Mouse (Mus musculus) CH12.LX (cell line): ENCODE results near the gene Ccdc162. TPM values are rescaled to one million over a fixed set of nuclear protein-coding genes. Genes with fewer than 3 reads are reported as not detected.

Experiments used
- DNase-seq: peaks from one replicate; pipeline ENCODE4 v3.0.0-alpha.2; 2013; ENCODE audit errors: extremely low read depth
- H3K27ac ChIP-seq: 2 replicates; pipeline ENCODE4 v1.5.1; 2012; ENCODE audit warnings: low read depth, mild to moderate bottlenecking, control low read depth, moderate library complexity; ENCODE audit not compliant: insufficient read depth
- H3K27me3 ChIP-seq: replicated peaks from 2 replicates; pipeline ENCODE3; 2012; ENCODE audit warnings: inconsistent platforms
- H3K36me3 ChIP-seq, 2 experiments: replicated peaks in 1 of 2; 2 replicates each; pipeline versions ENCODE3 to v1.6.1; 2012; ENCODE audit warnings: inconsistent platforms in 1 of 2, low read length in 1 of 2, mild to moderate bottlenecking in 1 of 2, mixed read lengths in 1 of 2, moderate library complexity in 1 of 2; ENCODE audit not compliant: control insufficient read depth in 1 of 2, insufficient read depth in 1 of 2
- H3K4me1 ChIP-seq, 2 experiments: 2 replicates each; pipeline ENCODE4 v1.6.1; 2012; ENCODE audit warnings: inconsistent platforms in 1 of 2, moderate library complexity in 1 of 2; ENCODE audit not compliant: insufficient read depth in 2 of 2, control insufficient read depth in 1 of 2
- H3K4me2 ChIP-seq: 2 replicates; pipeline ENCODE4 v1.6.1; 2012; ENCODE audit warnings: low read depth, mild to moderate bottlenecking, control low read depth; ENCODE audit not compliant: poor library complexity, insufficient read depth, severe bottlenecking
- H3K4me3 ChIP-seq, 3 experiments: fragments of 150-350 bp in 1 of 3; sonication (generic) in 1 of 3; replicated peaks in 1 of 3; 2 replicates each; pipeline versions ENCODE3 to v1.5.1; 2011 to 2012; ENCODE audit warnings: low read depth in 2 of 3, low read length in 2 of 3, mild to moderate bottlenecking in 2 of 3, moderate library complexity in 2 of 3, control low read depth in 1 of 3, improper control_type of control experiment in 1 of 3, inconsistent platforms in 1 of 3, mixed read lengths in 1 of 3; ENCODE audit not compliant: poor library complexity in 1 of 3
- H3K79me2 ChIP-seq: replicated peaks from 2 replicates; pipeline ENCODE4 v1.6.1; 2012; ENCODE audit warnings: mild to moderate bottlenecking, moderate library complexity; ENCODE audit not compliant: control insufficient read depth, poor library complexity, insufficient read depth, severe bottlenecking; ENCODE audit errors: extremely low read depth
- H3K9ac ChIP-seq: 2 replicates; pipeline ENCODE4 v1.6.1; 2012; ENCODE audit warnings: low read depth, mild to moderate bottlenecking, control low read depth, moderate library complexity; ENCODE audit not compliant: insufficient read depth
- H3K9me3 ChIP-seq: replicated peaks from 2 replicates; pipeline ENCODE3; 2012; ENCODE audit warnings: low read length, inconsistent platforms, mixed read lengths
- CHD2 ChIP-seq: IDR thresholded peaks from 2 replicates; pipeline ENCODE4 v1.6.1; 2011; ENCODE audit warnings: low read length, improper control_type of control experiment
- CTCF ChIP-seq, 2 experiments: IDR thresholded peaks in 1 of 2; conservative IDR thresholded peaks in 1 of 2; 2 replicates each; pipeline ENCODE4 v1.5.1; 2011 to 2012; ENCODE audit warnings: low read depth in 2 of 2, low read length in 2 of 2, improper control_type of control experiment in 1 of 2, inconsistent platforms in 1 of 2, mild to moderate bottlenecking in 1 of 2, moderate library complexity in 1 of 2
- E2F4 ChIP-seq: IDR thresholded peaks from 2 replicates; pipeline ENCODE4 v1.6.1; 2011; ENCODE audit warnings: low read depth, low read length, improper control_type of control experiment; ENCODE audit not compliant: insufficient replicate concordance
- ELF1 ChIP-seq: IDR thresholded peaks from 2 replicates; pipeline ENCODE4 v1.6.1; 2014; ENCODE audit warnings: low read depth, mild to moderate bottlenecking, inconsistent platforms, low read length, improper control_type of control experiment
- HCFC1 ChIP-seq: IDR thresholded peaks from 2 replicates; pipeline ENCODE4 v1.6.1; 2012; ENCODE audit warnings: low read depth, mild to moderate bottlenecking, inconsistent platforms, low read length, improper control_type of control experiment
- IRF4 ChIP-seq: IDR thresholded peaks from 2 replicates; pipeline ENCODE4 v1.6.1; 2014; ENCODE audit warnings: low read depth, mild to moderate bottlenecking, inconsistent platforms, low read length, improper control_type of control experiment
- JUN ChIP-seq: IDR thresholded peaks from 2 replicates; pipeline ENCODE4 v1.6.1; 2011; ENCODE audit warnings: low read depth, mild to moderate bottlenecking, low read length, improper control_type of control experiment, moderate library complexity; ENCODE audit not compliant: insufficient read depth
- KAT2A ChIP-seq: IDR thresholded peaks from 2 replicates; pipeline ENCODE4 v1.6.1; 2012; ENCODE audit warnings: low read length, improper control_type of control experiment, inconsistent platforms; ENCODE audit not compliant: insufficient replicate concordance
- MAX ChIP-seq: IDR thresholded peaks from 2 replicates; pipeline ENCODE4 v1.6.1; 2011; ENCODE audit warnings: low read length, improper control_type of control experiment
- MAZ ChIP-seq: IDR thresholded peaks from 2 replicates; pipeline ENCODE4 v1.6.1; 2012; ENCODE audit warnings: low read depth, mild to moderate bottlenecking, inconsistent platforms, low read length, improper control_type of control experiment, moderate library complexity
- MEF2A ChIP-seq: IDR thresholded peaks from 2 replicates; pipeline ENCODE4 v1.6.1; 2014; ENCODE audit warnings: low read depth, mild to moderate bottlenecking, inconsistent platforms, low read length, improper control_type of control experiment, borderline replicate concordance
- NELFE ChIP-seq: IDR thresholded peaks from 2 replicates; pipeline ENCODE4 v1.6.1; 2011; ENCODE audit warnings: low read depth, low read length, improper control_type of control experiment
- NRF1 ChIP-seq: IDR thresholded peaks from 2 replicates; pipeline ENCODE4 v1.6.1; 2014; ENCODE audit warnings: low read depth, mild to moderate bottlenecking, inconsistent platforms, low read length, improper control_type of control experiment, moderate library complexity
- PAX5 ChIP-seq: IDR thresholded peaks from 2 replicates; pipeline ENCODE4 v1.6.1; 2012; ENCODE audit warnings: low read length, inconsistent platforms, mixed read lengths
- POLR2AphosphoS2 ChIP-seq: IDR thresholded peaks from 2 replicates; pipeline ENCODE4 v1.6.1; 2011; ENCODE audit warnings: low read depth, low read length, improper control_type of control experiment
- RAD21 ChIP-seq: IDR thresholded peaks from 2 replicates; pipeline ENCODE4 v1.6.1; 2011; ENCODE audit warnings: low read depth, mild to moderate bottlenecking, low read length, improper control_type of control experiment, moderate library complexity
- RCOR1 ChIP-seq: conservative IDR thresholded peaks from 2 replicates; pipeline ENCODE4 v1.6.1; 2012; ENCODE audit warnings: low read depth, mild to moderate bottlenecking, inconsistent platforms, low read length, improper control_type of control experiment
- TBP ChIP-seq: conservative IDR thresholded peaks from 2 replicates; pipeline ENCODE4 v1.6.1; 2011; ENCODE audit warnings: low read depth, low read length, improper control_type of control experiment
- USF1 ChIP-seq: IDR thresholded peaks from 2 replicates; pipeline ENCODE4 v1.6.1; 2014; ENCODE audit warnings: low read depth, mild to moderate bottlenecking, inconsistent platforms, low read length, improper control_type of control experiment
- USF2 ChIP-seq: conservative IDR thresholded peaks from 2 replicates; pipeline ENCODE4 v1.6.1; 2011; ENCODE audit warnings: low read depth, low read length, improper control_type of control experiment
- ZC3H11A ChIP-seq: IDR thresholded peaks from 2 replicates; pipeline ENCODE4 v1.6.1; 2012; ENCODE audit warnings: low read depth, mild to moderate bottlenecking, inconsistent platforms, low read length, improper control_type of control experiment
- ZNF384 ChIP-seq: IDR thresholded peaks from 2 replicates; pipeline ENCODE4 v1.6.1; 2012; ENCODE audit warnings: low read depth, low read length, improper control_type of control experiment, inconsistent platforms
- dilution Hi-C: fragments of 300-500 bp; cut with MboI; formaldehyde crosslinking; loops from 2 replicates; pipeline ENCODE4 v1.14.3; 2020; ENCODE audit warnings: low sequenced_read_pairs; ENCODE audit not compliant: extremely low pct_unique_long_range_greater_than_20kb, extremely low pct_ligation_motif_present
- in situ Hi-C: fragments of 300-500 bp; cut with MboI; formaldehyde crosslinking; loops from 3 replicates; pipeline ENCODE4 v1.14.3; 2019; ENCODE audit warnings: low sequenced_read_pairs, low pct_ligation_motif_present, low pct_unique_long_range_greater_than_20kb, mixed read lengths
- polyA plus RNA-seq: library from polyadenylated mRNA; unstranded; fragments of >175 nt; gene quantifications from 2 replicates; pipeline ENCODE4 v1.2.1, GENCODE M21; 2012; ENCODE audit warnings: low read depth; ENCODE audit not compliant: insufficient read length
- total RNA-seq, 2 experiments: library from RNA; depleted of rRNA; stranded (reverse); fragments of 300-350 nt in 1 of 2; fragments of >200 nt in 1 of 2; gene quantifications; 2 replicates each; pipeline ENCODE4 v1.2.3; 2012 to 2014

Ccdc162 gene
- total and polyA plus RNA-seq, 3 experiments = 0.64 to 1.3 (median 1.3) TPM

GRCm38 (mm10) chr10:41744006-41744405 is 27.6 kb upstream of the Ccdc162 start:
- no peak overlapping the region for H3K4me3 ChIP-seq
- no peak overlapping the region for H3K4me2 ChIP-seq
- TF ChIP-seq MEF2A (no peak), KAT2A (no peak), HCFC1 (no peak), RAD21 (no peak), RCOR1 (no peak), PAX5 (no peak), USF1 (no peak), E2F4 (no peak), NRF1 (no peak), ELF1 (no peak), JUN (no peak), MAZ (no peak), USF2 (no peak), ZNF384 (no peak), MAX (no peak), NELFE (no peak), POLR2AphosphoS2 (no peak), CHD2 (no peak), TBP (no peak)
- TF ChIP-seq, all 38 proteins: peak for 0
- Histone ChIP-seq H3K9me3 (no peaks in the 10 kb centered on the region), H3K4me1 (peaks cover 0 to 5% of the 10 kb centered on the region in 2 experiments; a peak in 2 of 4 replicates), H3K9ac (no peak overlapping the region), H3K36me3 (peaks cover 13 to 48% of the 10 kb centered on the region in 2 experiments), H3K27ac (no peak overlapping the region), H3K27me3 (no peaks in the 10 kb centered on the region), H3K79me2 (no peaks in the 10 kb centered on the region)
- no peak for DNase-seq
- dilution Hi-C loops (no loop called here), in situ Hi-C loops (no loop called here)

- no peak overlapping the region for H3K4me3 ChIP-seq
- TF ChIP-seq RCOR1 (no peak), IRF4 (no peak), E2F4 (no peak), HCFC1 (no peak), USF2 (no peak), MEF2A (no peak), NELFE (no peak), POLR2AphosphoS2 (no peak), ZC3H11A (no peak), NRF1 (no peak), CTCF (conservative IDR thresholded peaks at IDR 0.05 in 1 of 2, IDR thresholded peaks at IDR 0.05 in 1 of 2; ENCODE audit: low read depth in 2 of 2, low read length in 2 of 2) (no peak)
- H3K9ac ChIP-seq = no peak overlapping the region
- H3K27me3 ChIP-seq = no peaks in the 10 kb centered on the region
- peaks cover 27 to 77% of the 10 kb centered on the region in 2 experiments for H3K36me3 ChIP-seq
- dilution Hi-C loops = no loop called here
- DNase-seq = no peak
- H3K9me3 ChIP-seq = no peaks in the 10 kb centered on the region
- H3K79me2 ChIP-seq = no peaks in the 10 kb centered on the region
- H3K27ac ChIP-seq = no peak overlapping the region
- no peak overlapping the region for H3K4me2 ChIP-seq
- no peaks in the 10 kb centered on the region for H3K4me1 ChIP-seq
- in situ Hi-C loops = no loop called here
These were observed 23.8 kb upstream of the Ccdc162 start for GRCm38 (mm10) chr10:41740221-41740620.
